Mouse (Mus musculus) CH12.LX (cell line): Measurements from ENCODE around the gene Creg2.

Experiments
- CTCF ChIP-seq, 2 experiments: IDR thresholded peaks in 1 of 2; conservative IDR thresholded peaks in 1 of 2; 2 replicates each; pipeline ENCODE4 v1.5.1; 2011 to 2012; ENCODE audit warnings: low read depth in 2 of 2, low read length in 2 of 2, improper control_type of control experiment in 1 of 2, inconsistent platforms in 1 of 2, mild to moderate bottlenecking in 1 of 2, moderate library complexity in 1 of 2
- KAT2A ChIP-seq: IDR thresholded peaks from 2 replicates; pipeline ENCODE4 v1.6.1; 2012; ENCODE audit warnings: low read length, improper control_type of control experiment, inconsistent platforms; ENCODE audit not compliant: insufficient replicate concordance
- NELFE ChIP-seq: IDR thresholded peaks from 2 replicates; pipeline ENCODE4 v1.6.1; 2011; ENCODE audit warnings: low read depth, low read length, improper control_type of control experiment
- POLR2A ChIP-seq: IDR thresholded peaks from 2 replicates; pipeline ENCODE4 v1.6.1; 2011; ENCODE audit warnings: low read depth, mild to moderate bottlenecking, improper control_type of control experiment, low read length

DNA sequence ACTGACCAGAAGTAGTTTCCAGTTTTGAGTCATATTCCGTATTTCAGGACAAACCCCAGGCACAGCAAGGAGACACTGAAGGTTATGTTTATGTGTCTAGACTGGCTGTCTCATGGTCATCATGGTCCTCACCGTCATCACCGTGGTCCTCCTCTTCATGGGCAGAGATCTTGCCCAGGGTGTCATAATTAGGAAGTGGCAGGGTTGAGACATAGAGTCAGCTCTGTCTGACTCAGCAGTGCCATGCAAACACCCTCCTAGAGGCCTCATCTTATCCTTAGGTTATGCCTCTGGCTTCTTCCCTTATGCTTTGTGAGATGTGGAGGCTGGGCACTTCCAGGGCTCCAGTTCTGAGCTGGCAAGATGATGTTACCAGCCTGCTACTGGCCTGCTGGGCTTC lies 48.8 kb downstream of the Creg2 start:
- TF ChIP-seq NELFE (no peak), CTCF (conservative IDR thresholded peaks at IDR 0.05 in 1 of 2, IDR thresholded peaks at IDR 0.05 in 1 of 2; ENCODE audit: low read depth in 2 of 2, low read length in 2 of 2) (no peak), KAT2A (no peak), POLR2A (no peak)
